Mouse (Mus musculus): ENCODE results near the gene Noc2l. TPM values are rescaled to one million over a fixed set of nuclear protein-coding genes. Genes with fewer than 3 reads are reported as not detected.

Noc2l gene
- polyA plus RNA-seq, 1 experiment = 83.1 TPM

DNA sequence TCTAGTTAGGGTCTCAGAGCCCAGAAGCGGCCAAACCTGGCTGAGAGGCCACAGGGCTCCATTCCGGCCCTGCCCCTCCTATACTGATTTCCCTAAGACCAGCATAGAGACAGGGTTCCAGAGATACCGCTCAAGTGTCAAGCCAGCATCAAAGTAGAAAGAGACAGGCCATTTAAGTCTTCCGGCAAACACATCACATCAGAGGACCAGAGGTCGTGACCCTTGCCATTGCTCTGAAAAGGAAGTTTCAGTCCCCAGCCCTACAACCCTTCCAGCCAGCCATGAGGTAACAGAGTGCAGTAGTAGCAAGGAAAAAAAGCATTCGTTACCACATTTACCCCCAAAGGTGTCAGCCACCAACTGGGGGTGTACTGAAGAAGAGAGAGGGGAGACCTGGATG, 41.5 kb upstream of the Noc2l start:
- Histone ChIP-seq H3K4me3 (ENCODE audit: extremely low read depth, insufficient read depth, insufficient read length) (no peak overlapping the region), H3K27me3 (ENCODE audit: control insufficient read depth, insufficient read depth, low read length) (peaks cover 6% of the 10 kb centered on the region), H3K36me3 (ENCODE audit: control insufficient read depth, insufficient read depth, low read length) (no peaks in the 10 kb centered on the region), H3K27ac (ENCODE audit: insufficient read depth, low read length) (no peak overlapping the region), H3K4me1 (ENCODE audit: control insufficient read depth, insufficient read depth, insufficient read length) (peaks cover 7% of the 10 kb centered on the region)
- 83% methylated on average over 6 of the region's 6 CpGs for WGBS
- TF ChIP-seq POLR2A (IDR thresholded peaks at IDR 0.05; ENCODE audit: low read depth, low read length) (no peak), CTCF (IDR thresholded peaks at IDR 0.05; ENCODE audit: extremely low read depth, insufficient read depth, insufficient read length, insufficient replicate concordance) (no peak)
- no peak for DNase-seq (ENCODE audit: low read depth in 1 of 2, low spot score in 2 of 2)

DNA sequence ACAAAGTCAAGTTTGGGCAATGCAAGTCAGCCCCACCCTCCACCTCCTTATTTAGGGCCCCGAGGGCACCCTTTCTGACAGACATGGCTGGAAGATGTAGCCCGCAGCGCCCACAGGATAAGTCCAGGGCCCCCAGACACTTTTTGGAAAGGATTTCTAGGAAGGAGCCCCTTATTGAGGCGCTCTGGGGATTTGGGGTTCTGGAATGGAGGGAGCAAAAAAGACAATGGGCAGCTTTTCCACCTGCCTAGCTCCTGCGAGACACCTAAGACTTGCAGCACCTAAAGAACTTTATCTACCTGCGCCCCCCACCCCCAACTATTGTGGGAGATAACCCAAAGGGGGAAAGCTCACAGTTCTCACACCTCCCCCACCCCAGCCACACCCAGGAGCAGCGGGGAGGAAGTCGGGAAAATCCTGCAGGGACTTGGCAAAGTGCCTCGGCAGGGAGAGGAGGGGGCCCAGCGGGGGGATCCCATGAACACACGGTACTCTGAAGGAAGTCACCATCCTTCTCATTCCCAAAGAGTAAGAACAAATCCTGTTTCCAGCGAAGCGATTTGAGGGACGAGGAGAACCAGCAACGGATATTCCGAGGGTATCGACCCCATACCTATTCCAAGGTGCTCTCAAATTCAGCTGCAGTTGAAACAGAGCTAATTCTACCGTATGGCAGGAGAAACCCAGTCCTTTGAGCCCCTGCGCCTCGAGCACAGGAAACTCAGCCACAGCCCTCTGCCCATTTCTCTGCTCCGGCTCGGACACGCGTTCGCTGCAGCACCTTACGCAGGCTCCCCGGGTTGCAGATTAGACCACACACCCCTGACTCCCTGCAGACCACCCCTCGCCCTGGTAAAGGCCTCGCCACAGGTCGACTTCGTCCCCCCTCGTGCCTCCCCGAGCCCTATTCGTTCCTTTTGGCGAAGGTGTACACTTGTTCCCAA, 39.6 kb upstream of the Noc2l start:
- H3K4me3 ChIP-seq (ENCODE audit: extremely low read depth, insufficient read depth, insufficient read length) = peak overlapping the region; percentile 68
- no peaks in the 10 kb centered on the region for H3K36me3 ChIP-seq (ENCODE audit: control insufficient read depth, insufficient read depth, low read length)
- DNase-seq (ENCODE audit: low read depth in 1 of 2, low spot score in 2 of 2) = no peak
- 19% methylated on average over 35 of the region's 35 CpGs for WGBS
- peaks cover 12% of the 10 kb centered on the region for H3K4me1 ChIP-seq (ENCODE audit: control insufficient read depth, insufficient read depth, insufficient read length)
- peaks cover 6% of the 10 kb centered on the region for H3K27me3 ChIP-seq (ENCODE audit: control insufficient read depth, insufficient read depth, low read length)
- no peak overlapping the region for H3K27ac ChIP-seq (ENCODE audit: insufficient read depth, low read length)
- TF ChIP-seq CTCF (IDR thresholded peaks at IDR 0.05; ENCODE audit: extremely low read depth, insufficient read depth, insufficient read length, insufficient replicate concordance) (no peak), POLR2A (IDR thresholded peaks at IDR 0.05; ENCODE audit: low read depth, low read length) (no peak)

DNA sequence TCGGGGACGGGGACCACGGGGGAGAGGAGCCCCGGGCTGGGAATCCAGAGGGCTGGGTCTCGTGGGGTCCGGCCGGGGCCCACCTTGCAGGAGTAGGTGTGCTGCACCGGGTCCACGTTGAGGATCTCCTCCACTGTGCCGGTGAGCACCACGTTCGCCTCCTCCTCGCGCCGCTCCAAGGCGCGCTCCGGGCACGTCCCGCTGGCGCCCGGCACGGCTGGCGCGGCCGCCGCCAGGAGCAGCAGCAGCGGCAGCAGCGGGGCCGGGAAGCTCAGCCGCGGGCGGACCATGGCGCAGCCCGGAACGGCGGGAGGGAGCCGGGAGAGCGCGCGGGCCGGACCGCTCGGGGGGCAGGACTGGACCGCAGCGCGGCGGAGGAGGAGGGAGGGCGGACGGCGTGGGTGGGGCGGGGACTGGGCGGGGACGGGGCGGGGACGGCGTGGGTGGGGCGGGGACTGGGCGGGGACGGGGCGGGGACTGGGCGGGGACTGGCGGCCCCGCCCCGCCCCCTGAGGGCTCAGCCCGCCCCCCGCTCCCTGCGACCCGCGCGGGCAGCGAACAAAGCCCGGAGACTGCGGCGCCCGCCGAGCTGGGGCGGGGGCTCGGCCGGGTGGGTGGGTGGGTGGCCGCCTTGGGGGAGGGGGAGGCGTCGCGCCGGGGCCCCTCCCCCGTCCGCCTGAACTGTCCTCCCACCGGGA, 38.5 kb upstream of the Noc2l start, which contains the start of gene Agrn:
Gene Agrn (minus strand): TSS at position 358 of the 698 bp plus-strand sequence.
- Histone ChIP-seq H3K4me3 (ENCODE audit: extremely low read depth, insufficient read depth, insufficient read length) (peak within 1 kb of the TSS; percentile 76), H3K4me1 (ENCODE audit: control insufficient read depth, insufficient read depth, insufficient read length) (peaks cover 12% of the 10 kb centered on the region), H3K27ac (ENCODE audit: insufficient read depth, low read length) (peak within 1 kb of the TSS; percentile 78; the same call in 1 of the 2 replicates), H3K27me3 (ENCODE audit: control insufficient read depth, insufficient read depth, low read length) (peaks cover 6% of the 10 kb centered on the region), H3K36me3 (ENCODE audit: control insufficient read depth, insufficient read depth, low read length) (no peaks in the 10 kb centered on the region)
- peak in 1 of 2 experiments; percentile 45 for DNase-seq (ENCODE audit: low read depth in 1 of 2, low spot score in 2 of 2)
- under 1% methylated on average over 45 of the region's 88 CpGs for WGBS
- TF ChIP-seq CTCF (IDR thresholded peaks at IDR 0.05; ENCODE audit: extremely low read depth, insufficient read depth, insufficient read length, insufficient replicate concordance) (no peak), POLR2A (IDR thresholded peaks at IDR 0.05; ENCODE audit: low read depth, low read length) (no peak)

DNA sequence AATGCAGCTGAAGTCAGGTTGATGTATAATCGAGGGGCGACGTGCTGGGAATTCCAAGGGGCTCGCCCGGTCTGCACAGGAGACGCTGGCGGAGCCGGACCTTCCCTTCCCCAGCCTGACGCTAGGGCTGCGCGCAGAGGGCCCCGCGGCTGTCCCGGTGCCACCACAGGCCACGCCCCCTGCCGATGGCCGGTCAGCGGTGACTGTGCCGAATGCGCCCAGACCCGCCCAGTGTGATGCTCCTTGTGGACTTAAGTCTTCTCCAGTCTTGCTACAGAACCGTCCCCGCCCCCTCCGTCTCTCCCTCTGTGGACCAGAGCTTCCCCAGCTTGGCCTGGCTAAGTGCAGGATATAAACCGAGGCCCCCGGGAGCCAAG, 38.0 kb upstream of the Noc2l start:
- TF ChIP-seq CTCF (IDR thresholded peaks at IDR 0.05; ENCODE audit: extremely low read depth, insufficient read depth, insufficient read length, insufficient replicate concordance) = no peak
- TF ChIP-seq POLR2A (IDR thresholded peaks at IDR 0.05; ENCODE audit: low read depth, low read length) = no peak
- no peaks in the 10 kb centered on the region for H3K36me3 ChIP-seq (ENCODE audit: control insufficient read depth, insufficient read depth, low read length)
- peak overlapping the region; percentile 76 for H3K4me3 ChIP-seq (ENCODE audit: extremely low read depth, insufficient read depth, insufficient read length)
- WGBS = under 1% methylated on average over 26 of the region's 26 CpGs
- peaks cover 6% of the 10 kb centered on the region for H3K27me3 ChIP-seq (ENCODE audit: control insufficient read depth, insufficient read depth, low read length)
- peaks cover 12% of the 10 kb centered on the region for H3K4me1 ChIP-seq (ENCODE audit: control insufficient read depth, insufficient read depth, insufficient read length)
- H3K27ac ChIP-seq (ENCODE audit: insufficient read depth, low read length) = peak overlapping the region; percentile 78; the same call in 1 of the 2 replicates
- peak; percentile 30 to 65 for DNase-seq (ENCODE audit: low read depth in 1 of 2, low spot score in 2 of 2)

DNA sequence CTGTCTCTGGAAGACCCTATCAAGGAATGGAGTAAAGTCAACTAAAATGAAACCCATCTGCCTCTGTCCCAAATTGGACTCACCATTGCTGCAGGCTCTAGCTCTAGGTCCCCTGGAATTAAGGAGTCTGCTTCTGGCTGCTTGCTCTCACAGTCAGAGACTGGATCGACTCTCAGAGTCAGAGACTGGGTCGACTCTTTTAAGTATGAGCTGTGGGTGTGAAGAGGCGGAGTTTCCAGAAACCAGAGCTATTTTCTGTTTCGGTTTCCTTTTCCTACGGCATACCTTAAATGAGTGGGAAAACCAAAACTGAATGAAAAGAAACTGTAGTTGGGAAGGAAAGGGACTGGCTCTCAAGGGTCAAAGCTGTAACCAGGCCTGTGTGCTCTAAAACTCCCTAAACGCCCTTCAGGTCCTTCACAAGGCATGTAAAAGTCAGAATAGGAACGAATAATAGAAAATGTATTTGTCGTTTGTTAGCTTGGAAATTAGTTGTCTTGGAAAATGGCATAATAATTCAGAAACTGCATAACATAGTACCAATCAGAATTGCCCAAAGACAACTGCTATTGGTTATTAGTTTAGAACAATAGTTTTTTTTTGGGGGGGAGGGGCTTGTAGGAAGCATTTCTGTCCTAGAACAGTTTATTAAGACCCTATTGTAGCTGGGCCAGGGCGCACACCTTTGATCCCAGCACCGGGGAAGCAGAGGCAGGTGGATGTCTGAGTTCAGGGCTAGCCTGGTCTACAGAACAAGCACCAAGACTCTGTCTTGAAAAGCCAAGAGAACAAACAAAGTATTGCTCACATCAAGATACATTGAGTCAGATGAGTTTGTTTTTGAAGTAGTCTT, 35.0 kb upstream of the Noc2l start, which contains the start of gene Isg15:
Gene Isg15 (minus strand): TSS at position 196 of the 853 bp plus-strand sequence.
- H3K27me3 ChIP-seq (ENCODE audit: control insufficient read depth, insufficient read depth, low read length) = peaks cover 6% of the 10 kb centered on the region
- H3K27ac ChIP-seq (ENCODE audit: insufficient read depth, low read length) = peak within 1 kb of the TSS; percentile 69
- TF ChIP-seq CTCF (IDR thresholded peaks at IDR 0.05; ENCODE audit: extremely low read depth, insufficient read depth, insufficient read length, insufficient replicate concordance) (no peak), POLR2A (IDR thresholded peaks at IDR 0.05; ENCODE audit: low read depth, low read length) (peak; percentile 25; the same call in 1 of the 2 replicates)
- no peaks in the 10 kb centered on the region for H3K36me3 ChIP-seq (ENCODE audit: control insufficient read depth, insufficient read depth, low read length)
- peak in 1 of 2 experiments; percentile 52 for DNase-seq (ENCODE audit: low read depth in 1 of 2, low spot score in 2 of 2)
- peak within 1 kb of the TSS; percentile 66 for H3K4me3 ChIP-seq (ENCODE audit: extremely low read depth, insufficient read depth, insufficient read length)
- H3K4me1 ChIP-seq (ENCODE audit: control insufficient read depth, insufficient read depth, insufficient read length) = peaks cover 12% of the 10 kb centered on the region
- WGBS = 21% methylated on average over 10 of the region's 10 CpGs

DNA sequence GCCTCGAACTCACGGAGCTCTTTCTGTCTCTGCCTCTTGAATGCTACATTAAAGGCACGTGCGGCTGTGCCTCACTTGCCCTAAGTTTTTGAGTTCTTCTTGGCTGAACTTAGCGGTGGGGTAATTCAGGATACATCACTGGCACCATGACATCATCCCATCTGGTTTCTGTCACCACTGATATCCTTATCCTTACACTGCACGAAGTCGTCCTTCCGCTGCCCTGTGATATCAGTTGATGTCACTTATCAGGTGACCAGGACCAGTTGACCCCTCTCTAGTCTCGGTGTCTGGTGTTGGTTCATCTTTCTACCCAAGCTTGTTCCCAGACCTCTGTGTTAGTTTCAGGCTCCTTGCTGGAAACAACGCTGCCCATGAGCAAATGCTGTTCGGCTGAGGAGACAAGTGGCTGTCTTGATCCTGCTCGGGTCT, 33.3 kb upstream of the Noc2l start:
- 61% methylated on average over 12 of the region's 12 CpGs for WGBS
- TF ChIP-seq POLR2A (IDR thresholded peaks at IDR 0.05; ENCODE audit: low read depth, low read length) (no peak), CTCF (IDR thresholded peaks at IDR 0.05; ENCODE audit: extremely low read depth, insufficient read depth, insufficient read length, insufficient replicate concordance) (no peak)
- H3K4me1 ChIP-seq (ENCODE audit: control insufficient read depth, insufficient read depth, insufficient read length) = peaks cover 5% of the 10 kb centered on the region
- peak overlapping the region; percentile 36 for H3K4me3 ChIP-seq (ENCODE audit: extremely low read depth, insufficient read depth, insufficient read length)
- DNase-seq (ENCODE audit: low read depth in 1 of 2, low spot score in 2 of 2) = no peak
- no peaks in the 10 kb centered on the region for H3K27me3 ChIP-seq (ENCODE audit: control insufficient read depth, insufficient read depth, low read length)
- peak overlapping the region; percentile 67 for H3K27ac ChIP-seq (ENCODE audit: insufficient read depth, low read length)
- H3K36me3 ChIP-seq (ENCODE audit: control insufficient read depth, insufficient read depth, low read length) = no peaks in the 10 kb centered on the region

Data from spleen, adult 2 months (tissue).